Mouse (Mus musculus) layer of hippocampus, postnatal 10 days (tissue): ENCODE measurements around the gene Setd3. TPM values are rescaled to one million over a fixed set of nuclear protein-coding genes. Genes with fewer than 3 reads are reported as not detected.

Source experiments
- DNase-seq, 2 experiments: peaks; one replicate each; pipeline ENCODE4 v3.0.0; 2021; ENCODE audit warnings: low spot score in 2 of 2
- long read RNA-seq: library from polyadenylated mRNA; stranded (forward); transcript quantifications from one replicate; pipeline ENCODE4 v2.0.0, GENCODE M21; 2023
- total RNA-seq, 2 experiments: library from RNA; stranded (reverse); gene quantifications; 2 replicates each; pipeline ENCODE4 v1.2.3; 2021

Setd3 gene
- total RNA-seq = 100 to 1,000 TPM; 113 to 119 TPM
- long read RNA-seq, transcript Setd3-201 (13 exons, 2,755 nt) = major isoform, 60 of 100 reads
- long read RNA-seq, partial matches to known transcripts = 8 of 100 reads
- long read RNA-seq, other reads (novel, unspliced or antisense) = 30 of 100 reads

DNA sequence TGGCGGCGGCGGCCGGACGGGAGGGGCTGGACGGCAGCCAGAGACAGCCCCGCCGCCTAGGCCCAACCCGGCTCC lies at the start of gene Setd3:
Gene Setd3, minus strand, starts transcription at position 69 of the 75 bp plus-strand sequence.
- no peak for DNase-seq

DNA sequence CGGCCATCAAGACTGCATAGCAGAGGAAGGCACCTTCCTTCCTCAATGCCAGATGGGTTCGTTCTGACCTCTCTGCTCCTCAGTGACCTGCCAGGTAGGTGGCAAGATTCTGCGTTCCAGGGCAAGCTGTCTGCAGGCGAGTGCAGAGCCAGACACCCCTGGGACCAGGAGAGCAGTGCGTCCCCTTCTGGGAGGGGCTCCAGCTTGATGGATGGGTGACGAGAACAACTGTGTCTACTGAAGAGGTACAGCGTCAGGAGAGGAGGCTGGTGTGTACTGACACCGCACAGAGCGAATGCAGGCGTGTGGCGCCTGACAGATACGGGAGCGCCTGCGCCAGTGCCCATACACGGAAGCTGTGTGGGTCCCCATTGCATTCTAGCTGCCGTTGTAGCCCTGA lies 48.4 kb upstream of the Setd3 start:
- no peak for DNase-seq

DNA sequence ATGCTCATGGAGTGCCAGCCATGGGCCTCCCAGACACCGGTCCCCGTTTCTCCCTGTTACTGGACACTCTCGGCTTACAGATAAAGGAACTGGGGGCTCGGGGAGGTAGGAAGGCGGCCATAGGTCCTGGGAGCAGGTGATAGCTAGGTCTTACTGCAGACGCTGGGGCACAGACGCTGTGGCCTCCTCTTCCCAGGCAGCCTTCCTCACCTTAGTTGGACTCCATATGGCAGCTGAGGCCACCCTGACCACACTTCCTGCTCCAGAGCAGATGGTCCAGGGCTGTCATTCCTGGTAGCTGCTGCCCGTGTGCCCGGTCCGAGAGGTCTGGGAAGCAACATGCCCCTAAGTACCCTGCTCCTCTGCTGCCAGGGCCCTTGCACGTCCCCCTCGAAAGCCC lies 47.8 kb upstream of the Setd3 start:
- DNase-seq = no peak

DNA sequence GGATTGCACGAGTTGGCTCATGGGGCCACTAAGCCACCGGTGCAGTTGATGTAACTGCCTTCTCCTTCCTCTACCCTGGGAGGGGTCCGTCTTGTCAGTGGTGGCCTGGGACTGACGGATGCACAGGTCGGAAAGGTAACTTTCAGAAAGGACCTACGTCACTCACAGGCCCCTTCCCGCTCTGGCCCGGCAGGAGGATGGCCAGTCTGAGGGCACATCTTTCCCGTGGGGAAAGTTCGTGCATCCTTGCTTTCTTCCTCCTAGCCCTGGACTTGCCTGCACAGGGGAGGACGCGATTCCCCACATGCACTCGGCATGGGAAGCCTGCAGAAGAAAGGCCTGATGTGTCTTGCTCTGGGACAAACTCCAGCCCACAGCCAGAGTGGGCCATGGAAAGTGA lies 47.1 kb upstream of the Setd3 start:
- DNase-seq = no peak

DNA sequence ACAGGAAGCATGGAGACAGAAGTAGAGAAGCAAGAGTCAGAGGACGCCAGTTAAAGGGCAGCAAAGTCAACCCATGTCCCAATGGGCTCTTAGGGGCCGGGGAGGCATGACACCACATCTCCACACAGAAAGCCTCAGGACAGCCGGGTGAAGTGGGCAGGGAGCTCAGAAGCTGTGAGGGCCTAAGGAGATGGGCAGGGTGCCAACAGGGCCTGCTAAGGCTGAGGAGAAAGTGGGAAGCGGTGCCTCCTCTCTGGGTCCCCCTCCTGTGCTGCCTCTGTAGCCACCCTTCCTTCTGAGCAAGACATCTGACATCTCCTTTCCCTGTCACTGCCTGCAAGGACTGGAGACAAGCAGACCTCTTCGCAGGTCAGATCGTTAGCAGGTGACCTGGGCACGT lies 46.7 kb upstream of the Setd3 start:
- peak in 1 of 2 experiments; percentile 43 for DNase-seq

- DNase-seq = no peak
These were observed 44.2 kb upstream of the Setd3 start for GRCm38 (mm10) chr12:108223357-108223756.

DNA sequence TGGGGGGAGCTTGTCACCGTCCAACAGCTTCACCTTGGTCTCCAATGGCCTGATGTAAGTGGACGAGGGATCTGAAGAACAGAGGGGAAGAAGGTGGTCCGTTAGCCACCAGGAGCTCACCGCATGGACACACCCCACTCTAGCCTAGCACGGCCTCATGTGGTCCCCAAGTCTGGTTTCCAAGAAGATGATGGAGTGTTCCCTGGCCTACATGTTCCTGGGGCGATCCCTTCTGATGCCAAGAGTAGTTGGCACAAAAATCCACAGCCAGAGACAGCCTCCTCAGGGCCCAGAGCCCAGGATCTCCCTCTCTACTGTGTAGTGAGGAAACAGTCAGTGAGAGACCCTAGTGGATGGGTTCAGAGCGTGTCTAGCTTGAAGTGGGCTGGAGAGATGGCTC lies 42.6 kb upstream of the Setd3 start:
- no peak for DNase-seq

DNA sequence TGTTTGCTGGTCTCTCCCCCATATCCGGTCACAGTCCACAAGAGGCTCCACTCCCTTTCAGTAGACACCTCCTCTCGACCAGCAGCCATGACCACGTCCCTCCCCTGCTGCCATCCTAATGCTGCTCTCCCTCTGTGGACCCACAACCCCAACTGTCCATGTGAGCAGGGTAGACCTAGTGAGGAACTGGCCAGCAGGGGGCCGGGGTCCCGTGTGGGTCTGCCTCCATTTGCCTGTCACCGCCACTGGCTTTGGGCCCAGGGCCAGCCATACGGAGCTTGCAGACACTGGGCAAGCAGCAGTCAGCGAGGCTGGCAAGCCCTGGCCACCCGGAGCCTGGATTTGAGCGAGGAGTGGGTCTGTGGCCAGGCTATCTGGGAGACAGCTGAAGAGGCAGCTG lies 42.1 kb upstream of the Setd3 start:
- DNase-seq = peak; percentile 58 to 71

DNA sequence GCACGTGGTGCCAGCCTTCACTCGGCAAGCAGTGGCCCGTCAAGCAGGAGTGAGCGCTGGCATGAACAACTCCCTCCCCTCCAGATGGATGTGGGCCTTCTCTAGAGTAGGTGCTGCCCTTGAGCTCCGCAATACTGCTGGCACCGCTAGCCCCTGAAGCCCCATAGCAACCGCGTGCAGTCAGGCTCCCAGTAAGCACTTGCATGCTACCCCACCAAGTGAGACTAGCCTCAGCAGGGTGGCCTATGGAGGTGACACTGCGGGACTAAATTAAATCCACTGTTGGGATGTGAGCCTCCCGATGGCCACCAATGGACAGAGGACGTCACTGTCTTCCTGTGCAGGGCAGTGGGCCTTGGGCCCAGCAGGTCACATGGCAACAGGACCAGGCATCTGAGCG lies 41.5 kb upstream of the Setd3 start:
- DNase-seq = no peak

DNA sequence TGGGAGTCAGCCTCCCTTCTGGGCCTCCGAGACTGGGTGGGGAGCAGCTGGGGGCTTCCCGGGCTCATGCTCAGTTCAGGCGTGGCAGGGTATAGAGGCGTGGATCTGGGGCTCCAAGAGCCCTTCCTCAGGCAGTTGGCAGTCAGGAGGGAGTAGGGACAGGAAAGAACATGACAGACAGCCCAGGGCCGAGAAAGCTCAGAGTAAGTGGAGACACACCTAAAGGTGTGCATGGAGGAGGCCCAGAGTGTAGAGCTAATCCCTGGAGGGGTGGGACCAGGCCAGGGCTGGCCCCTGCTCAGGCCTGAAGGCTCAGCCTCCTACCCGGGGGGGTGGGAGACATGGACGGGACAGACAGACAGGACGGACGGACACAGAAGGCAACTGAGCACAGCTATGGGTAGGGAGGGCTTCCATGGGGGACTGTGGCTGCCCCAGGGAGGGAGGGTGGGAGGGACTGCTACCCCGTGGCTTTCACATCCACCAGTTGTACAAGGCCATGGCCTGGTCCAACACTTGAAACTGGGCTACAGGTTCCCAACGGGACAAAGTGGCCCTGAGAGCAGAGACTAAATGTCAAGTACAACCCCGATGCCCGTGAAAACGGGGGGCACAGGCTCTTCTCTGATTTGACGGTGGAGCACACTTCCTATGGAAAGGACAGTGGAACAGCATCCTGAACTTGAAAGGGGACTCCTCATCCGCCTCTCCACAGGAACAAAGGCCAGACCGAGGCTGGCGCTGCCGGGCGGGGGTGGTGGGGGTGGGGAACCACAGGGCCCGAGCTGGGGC lies 40.9 kb upstream of the Setd3 start:
- DNase-seq = no peak

- no peak for DNase-seq
These were observed 40.0 kb upstream of the Setd3 start for GRCm38 (mm10) chr12:108219163-108219562.

GRCm38 (mm10) chr12:108217572-108217971 lies 38.5 kb upstream of the Setd3 start:
- DNase-seq = peak; percentile 67 to 80

DNA sequence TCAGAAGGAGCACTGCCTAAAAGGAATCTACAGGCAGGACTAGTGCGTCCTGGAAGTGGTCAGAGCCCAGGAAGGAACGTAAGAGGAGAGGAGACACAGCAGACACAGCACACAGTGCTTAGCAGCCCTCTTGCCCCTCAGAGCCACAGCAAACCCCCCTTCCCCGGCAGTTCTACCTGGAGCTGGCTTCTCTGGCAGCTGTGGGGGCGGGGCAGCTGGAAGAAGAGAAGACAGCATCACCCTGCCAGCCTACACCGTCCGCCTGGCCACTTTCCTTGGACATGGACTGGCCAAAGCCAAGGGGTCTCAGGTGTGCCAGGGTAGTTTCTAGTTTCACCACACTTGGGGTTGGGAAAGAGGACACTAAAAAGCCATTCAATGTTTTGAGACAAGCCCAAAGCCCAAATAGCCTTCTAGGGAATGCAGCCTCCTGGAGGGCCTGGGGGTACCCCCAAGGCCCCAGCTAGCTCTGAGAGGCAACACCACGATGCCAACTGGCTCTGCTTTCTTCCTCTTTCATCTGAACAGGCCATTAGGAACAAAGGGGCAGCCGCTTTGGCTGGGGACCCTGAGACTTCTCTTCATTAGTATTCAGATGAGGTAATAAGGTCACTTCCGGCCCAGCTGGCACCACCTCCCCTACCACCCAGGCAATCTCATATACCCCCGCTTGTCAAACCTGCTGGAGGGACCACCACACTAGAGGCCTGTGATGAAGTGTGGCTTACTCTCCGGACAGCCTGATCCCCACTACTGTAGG lies 37.7 kb upstream of the Setd3 start:
- DNase-seq = no peak

- DNase-seq = no peak
These were observed 36.0 kb upstream of the Setd3 start for GRCm38 (mm10) chr12:108215090-108215489.

DNA sequence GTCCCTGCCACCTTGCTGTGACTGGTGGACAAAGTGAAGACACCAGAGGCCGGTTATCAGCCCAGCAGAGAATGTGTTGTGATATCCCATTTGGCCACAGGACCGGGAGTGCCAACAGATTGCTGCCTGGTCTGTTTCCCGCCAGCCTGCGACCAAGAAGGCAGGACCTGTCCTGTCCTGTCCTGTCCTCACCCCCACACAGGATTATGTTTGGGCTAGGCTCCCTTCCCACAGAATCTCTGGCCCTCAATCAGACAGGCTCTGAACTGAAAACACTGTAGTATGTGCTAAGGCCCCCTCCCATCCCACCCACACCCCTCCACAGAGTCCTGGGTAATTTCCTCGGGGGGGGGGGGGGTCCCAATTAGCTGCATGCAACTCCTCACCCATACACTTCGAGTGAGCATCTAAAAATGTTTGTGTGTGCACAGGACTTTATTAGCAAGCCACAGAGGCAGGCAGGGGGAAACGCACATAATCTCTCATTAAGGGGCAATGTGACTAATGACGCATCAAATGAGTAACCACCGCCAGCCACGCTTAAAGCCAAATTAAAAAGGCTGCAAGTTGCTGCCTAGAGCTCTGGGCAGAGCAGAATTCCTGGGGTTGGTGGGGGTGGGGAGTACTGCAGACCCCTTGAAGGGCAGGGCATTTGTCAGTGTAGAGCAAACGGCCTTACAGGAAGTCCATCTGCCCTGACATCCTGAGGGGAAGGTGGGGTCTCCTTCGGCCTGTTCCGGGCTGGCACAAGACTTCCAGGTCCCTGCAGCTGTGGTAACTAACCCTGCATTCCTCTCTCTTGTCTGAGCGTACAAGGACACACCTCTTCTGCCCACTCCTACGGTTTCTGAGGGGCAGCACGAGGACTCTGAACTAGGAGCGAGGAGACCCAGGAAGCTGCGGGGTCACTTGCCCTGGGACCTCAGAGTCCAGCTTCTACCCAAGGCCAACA lies 34.3 kb upstream of the Setd3 start:
- DNase-seq = no peak

DNA sequence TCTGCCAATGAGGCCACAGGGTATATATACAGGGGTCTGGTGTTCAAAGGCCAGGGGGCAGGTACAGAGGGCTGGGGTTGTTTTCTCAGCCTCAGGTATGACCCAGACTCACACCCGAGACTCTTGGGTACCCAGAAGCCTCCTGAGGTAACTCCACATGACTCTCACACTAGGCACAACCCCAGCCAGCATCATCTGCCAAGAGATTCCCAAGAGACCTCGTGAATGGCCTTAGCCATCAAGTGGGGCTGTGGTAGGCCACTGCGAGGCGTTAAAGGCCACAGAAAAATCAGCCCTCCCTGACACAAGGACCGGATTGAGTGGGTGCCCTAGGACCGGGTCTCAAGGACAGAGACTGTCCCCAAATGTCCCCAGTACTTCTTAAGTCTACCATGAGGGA lies 33.4 kb upstream of the Setd3 start:
- no peak for DNase-seq

- no peak for DNase-seq
These were observed 33.0 kb upstream of the Setd3 start for GRCm38 (mm10) chr12:108212071-108212470.

DNA sequence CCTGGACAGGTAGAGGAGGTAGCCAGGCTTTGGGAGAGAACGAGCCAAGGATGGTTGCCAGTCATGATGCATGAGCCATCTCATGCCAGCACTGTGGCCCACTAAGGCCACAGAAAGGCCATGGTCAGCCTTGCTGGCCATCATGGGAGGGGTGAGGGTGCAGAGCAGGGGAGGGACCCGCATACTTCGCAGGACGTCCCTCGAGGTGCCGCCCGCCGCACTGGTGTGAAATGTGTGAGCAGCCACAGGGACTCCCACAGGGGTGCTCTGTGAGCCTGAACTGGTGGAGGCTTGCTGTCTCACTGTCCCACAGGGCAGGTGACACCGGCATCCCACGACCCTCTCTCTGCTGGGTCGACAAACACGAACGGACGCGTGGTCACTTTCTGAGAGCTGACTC lies 31.5 kb upstream of the Setd3 start:
- no peak for DNase-seq

DNA sequence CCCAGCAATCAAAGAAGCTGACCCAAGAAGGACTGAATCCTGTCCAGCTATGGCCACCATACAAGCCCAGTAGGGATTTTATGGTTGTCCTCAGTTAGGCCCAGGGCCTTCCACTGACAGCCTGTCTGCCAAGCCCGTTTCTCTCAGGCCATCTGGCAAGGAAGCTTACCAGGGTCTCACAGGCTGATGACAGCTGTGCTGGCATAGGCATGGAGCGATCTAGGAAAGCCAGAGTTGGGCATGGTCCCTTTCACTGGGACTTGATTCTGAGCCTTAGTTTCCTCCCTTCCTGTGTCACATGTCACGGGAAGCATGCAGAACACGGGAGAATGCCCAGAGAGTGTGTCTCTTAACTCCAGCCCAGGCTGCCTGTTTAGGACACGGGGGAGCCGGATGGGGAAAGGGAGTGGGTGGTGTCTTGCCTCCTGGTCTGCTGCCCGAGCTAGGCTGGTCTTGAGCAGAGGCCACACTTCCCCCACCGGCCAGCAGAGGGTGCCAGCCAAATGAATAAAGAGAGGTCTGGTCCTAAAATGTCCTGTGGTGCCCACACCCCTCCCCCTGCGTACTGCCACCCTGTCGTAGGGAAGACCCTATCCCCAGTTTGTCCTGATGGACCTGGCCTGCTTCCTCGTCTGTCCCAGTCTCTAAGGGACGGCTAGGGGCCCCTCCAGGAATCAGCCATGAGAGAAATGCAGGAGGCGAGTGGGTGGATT lies 29.8 kb upstream of the Setd3 start:
- DNase-seq = peak; percentile 81 to 86

GRCm38 (mm10) chr12:108208216-108208615 lies 29.1 kb upstream of the Setd3 start:
- no peak for DNase-seq

DNA sequence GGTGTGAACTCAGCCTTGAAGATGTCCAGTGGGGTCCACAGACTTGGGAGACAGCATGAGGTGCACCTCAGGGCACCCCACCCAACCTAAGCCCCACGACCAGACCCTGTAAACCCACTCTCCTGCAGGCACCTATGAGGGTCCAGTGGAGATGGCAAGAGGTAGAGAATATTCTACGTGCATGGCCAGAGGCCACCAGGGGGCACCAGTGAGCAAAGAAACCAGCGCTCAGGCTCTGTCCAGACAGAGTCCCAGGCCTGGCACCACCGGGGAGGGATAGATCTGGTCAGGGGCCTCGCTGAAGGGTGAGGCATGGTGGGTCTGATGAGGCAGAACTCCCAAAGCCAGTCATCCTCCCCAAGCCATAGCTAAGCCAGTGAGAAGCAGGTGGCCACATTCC lies 27.5 kb upstream of the Setd3 start:
- DNase-seq = peak; percentile 83 to 88
